Mouse (Mus musculus) embryonic fibroblast, embryonic 13.5 days (primary cell): ENCODE results near the gene Ngf.

ENCODE experiments used
- CTCF ChIP-seq: IDR thresholded peaks from 2 replicates; pipeline ENCODE4 v1.5.1; 2011; ENCODE audit warnings: mild to moderate bottlenecking, control low read depth, low read length, moderate library complexity, borderline replicate concordance; ENCODE audit not compliant: insufficient read depth
- POLR2A ChIP-seq: IDR thresholded peaks from 2 replicates; pipeline ENCODE4 v1.6.1; 2011; ENCODE audit warnings: low read depth, mild to moderate bottlenecking, control low read depth, low read length, moderate library complexity

GRCm38 (mm10) chr3:102523711-102524110 is 54.0 kb downstream of the Ngf start:
- TF ChIP-seq CTCF, result no peak
- no peak for TF ChIP-seq POLR2A
